Mouse (Mus musculus) brain, embryonic 14.5 days (tissue): ENCODE measurements around the gene Tmcc3. TPM values are rescaled to one million over a fixed set of nuclear protein-coding genes. Genes with fewer than 3 reads are reported as not detected.

Experiments used
- DNase-seq: peaks from one replicate; pipeline ENCODE4 v3.0.0-alpha.2; 2011; ENCODE audit warnings: low read depth
- CTCF ChIP-seq: fragments of 200-500 bp; IDR thresholded peaks from 2 replicates; pipeline ENCODE4 v1.5.1; 2012; ENCODE audit warnings: inconsistent platforms, mild to moderate bottlenecking, moderate library complexity, borderline replicate concordance; ENCODE audit not compliant: insufficient read depth, insufficient read length; ENCODE audit errors: extremely low read depth
- POLR2A ChIP-seq: fragments of 200-500 bp; IDR thresholded peaks from 2 replicates; pipeline ENCODE4 v1.6.1; 2012; ENCODE audit warnings: mild to moderate bottlenecking, inconsistent platforms, borderline replicate concordance; ENCODE audit not compliant: poor library complexity, insufficient read depth, insufficient read length, severe bottlenecking; ENCODE audit errors: extremely low read depth
- polyA plus RNA-seq: library from polyadenylated mRNA; depleted of rRNA; stranded (reverse); fragments of >200 nt; gene quantifications from 2 replicates; pipeline ENCODE4 v1.2.3, GENCODE M21; 2012

Gene Tmcc3
- polyA plus RNA-seq, 1 experiment = 7.2 TPM

DNA sequence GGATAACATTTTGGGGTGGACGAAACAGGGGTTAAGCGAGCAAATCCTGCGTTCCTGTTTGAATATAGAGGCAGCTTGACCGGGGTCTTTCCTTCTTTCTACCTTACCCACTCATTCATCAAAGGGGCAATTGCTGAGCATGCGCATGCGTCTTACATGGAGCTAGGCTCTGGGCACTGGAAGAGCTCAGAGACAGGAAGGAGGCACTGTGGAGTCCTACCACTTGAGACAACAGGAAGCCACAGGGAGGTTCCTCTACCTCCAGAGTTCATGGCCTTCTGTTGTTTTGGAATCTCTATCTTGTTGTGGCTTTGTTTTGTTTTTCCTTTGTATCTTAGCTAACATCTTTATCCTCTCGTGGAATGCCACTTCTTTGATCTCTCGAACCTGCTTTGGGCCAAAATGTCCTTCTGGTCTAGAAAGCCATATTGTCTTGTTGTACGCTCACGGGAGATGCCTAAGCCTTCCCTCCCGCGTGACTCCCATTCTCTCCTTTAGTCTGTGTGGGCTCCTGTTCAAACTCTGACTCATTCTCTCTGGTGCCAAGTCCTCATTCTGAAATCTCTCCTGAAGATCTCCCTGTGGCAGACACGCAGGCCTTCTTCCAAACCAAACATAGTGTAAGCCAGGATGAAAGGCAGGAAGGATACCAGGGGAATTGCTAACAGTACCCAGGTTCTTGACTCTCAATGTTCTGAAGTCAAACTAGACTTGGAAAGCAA lies 168.8 kb downstream of the Tmcc3 start:
- DNase-seq = peak; percentile 62
- TF ChIP-seq CTCF = no peak

DNA sequence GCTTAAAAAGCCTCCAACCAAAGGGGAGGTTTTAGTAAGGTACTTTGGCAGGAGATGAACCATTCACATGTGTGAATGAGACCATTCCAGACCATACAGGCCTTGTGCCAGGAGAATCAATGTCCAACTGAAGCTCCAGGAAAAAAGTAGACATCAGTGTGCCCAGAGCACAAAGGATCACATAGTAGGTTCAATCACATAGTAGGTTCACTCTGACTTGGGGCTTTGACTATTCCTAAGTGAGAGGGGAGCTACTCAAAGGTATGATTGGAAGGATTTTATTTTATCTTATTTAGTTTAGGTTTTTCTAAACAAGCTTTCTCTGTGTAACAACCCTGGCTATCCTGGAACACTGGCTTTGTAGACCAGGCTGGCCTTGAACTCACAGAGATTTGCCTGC lies 169.9 kb downstream of the Tmcc3 start:
- TF ChIP-seq CTCF (no peak), POLR2A (no peak)
- no peak for DNase-seq

GRCm38 (mm10) chr10:94486179-94486578 lies 174.4 kb downstream of the Tmcc3 start:
- no peak for DNase-seq
- no peak for TF ChIP-seq POLR2A
- TF ChIP-seq CTCF = no peak

DNA sequence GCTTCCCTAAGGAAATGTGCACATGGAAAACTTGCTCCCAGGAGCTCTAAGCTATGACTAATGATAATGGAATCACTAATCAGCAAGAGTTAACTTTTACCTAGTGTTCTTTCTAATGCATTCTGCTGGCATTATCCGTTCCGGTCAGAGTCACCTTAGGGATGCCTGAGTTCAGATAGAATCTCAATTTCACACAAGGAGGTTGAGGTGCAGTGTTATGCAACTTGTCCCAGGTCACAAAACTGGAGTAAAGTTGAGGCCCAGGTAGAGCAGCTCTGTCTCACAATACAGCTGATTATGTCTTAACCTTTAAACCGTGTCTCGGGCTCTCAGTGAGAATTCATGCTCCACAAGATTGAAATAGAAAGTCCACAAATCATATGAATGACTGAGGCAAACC lies 177.8 kb downstream of the Tmcc3 start:
- no peak for TF ChIP-seq POLR2A
- no peak for TF ChIP-seq CTCF

DNA sequence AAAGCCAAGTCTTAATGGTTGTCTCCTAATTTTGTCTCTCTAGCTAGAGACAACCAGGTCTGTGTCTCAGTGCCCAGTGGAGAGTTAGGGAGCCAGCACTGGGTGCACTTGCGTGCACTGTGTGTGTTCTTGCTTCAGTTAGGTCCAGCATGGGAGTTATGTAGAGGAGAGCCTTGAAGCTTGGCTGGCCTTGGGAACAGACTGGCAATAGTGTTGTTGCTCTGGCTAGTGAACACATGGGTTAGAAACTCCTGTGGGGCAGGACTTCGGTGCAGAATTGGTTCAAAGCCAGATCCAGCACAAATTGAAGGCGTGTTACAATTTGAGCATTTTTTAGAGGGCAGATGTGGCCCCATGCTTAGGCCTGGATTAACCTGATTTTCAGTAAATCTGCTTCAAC lies 179.3 kb downstream of the Tmcc3 start:
- DNase-seq = no peak

More for the DNA sequence above, 177.8 kb downstream of the Tmcc3 start:
- no peak for DNase-seq

GRCm38 (mm10) chr10:94494403-94494846 lies 182.7 kb downstream of the Tmcc3 start:
- DNase-seq = peak; percentile 94
- TF ChIP-seq POLR2A = no peak
- TF ChIP-seq CTCF = no peak

More for the DNA sequence above, 179.3 kb downstream of the Tmcc3 start:
- no peak for TF ChIP-seq POLR2A
- no peak for TF ChIP-seq CTCF

DNA sequence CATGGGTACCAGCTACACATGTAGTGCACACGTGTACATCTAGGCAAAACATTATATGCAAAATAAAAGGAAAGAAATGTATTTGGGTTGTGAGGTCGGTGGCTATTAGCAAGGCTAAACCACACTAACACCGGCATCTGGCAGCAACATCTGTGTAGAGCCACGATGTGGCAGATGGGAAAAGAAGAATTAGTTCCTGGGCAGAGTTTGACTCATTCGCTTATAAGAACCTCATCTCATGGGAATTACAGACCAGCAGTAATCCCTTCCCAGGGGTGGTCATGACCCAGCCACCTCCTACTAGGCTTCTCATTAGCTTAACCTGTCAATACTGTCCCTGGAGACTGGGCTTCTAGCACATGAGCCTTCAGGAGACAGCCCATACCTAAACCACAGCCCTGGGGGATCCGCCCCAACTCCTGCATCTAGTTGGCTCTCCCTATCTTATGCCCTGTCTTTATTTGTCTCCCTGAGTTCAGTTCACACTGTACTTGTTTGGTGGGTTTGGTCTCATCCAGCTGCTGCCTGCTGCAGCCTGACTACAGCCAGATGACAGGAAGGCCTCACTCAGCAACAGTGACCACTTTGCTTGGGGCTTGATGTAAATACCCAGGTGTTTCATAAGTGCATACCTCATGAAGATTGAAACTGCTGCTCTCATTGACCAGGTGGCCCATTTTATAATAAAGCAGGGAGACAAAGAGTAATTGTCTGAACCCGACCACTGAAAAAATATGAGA lies 183.9 kb downstream of the Tmcc3 start:
- no peak for TF ChIP-seq POLR2A
- no peak for TF ChIP-seq CTCF

GRCm38 (mm10) chr10:94496826-94497440 lies 185.2 kb downstream of the Tmcc3 start:
- peak; percentile 66 for DNase-seq
- TF ChIP-seq POLR2A (no peak), CTCF (no peak)

More for the DNA sequence above, 183.9 kb downstream of the Tmcc3 start:
- no peak for DNase-seq

DNA sequence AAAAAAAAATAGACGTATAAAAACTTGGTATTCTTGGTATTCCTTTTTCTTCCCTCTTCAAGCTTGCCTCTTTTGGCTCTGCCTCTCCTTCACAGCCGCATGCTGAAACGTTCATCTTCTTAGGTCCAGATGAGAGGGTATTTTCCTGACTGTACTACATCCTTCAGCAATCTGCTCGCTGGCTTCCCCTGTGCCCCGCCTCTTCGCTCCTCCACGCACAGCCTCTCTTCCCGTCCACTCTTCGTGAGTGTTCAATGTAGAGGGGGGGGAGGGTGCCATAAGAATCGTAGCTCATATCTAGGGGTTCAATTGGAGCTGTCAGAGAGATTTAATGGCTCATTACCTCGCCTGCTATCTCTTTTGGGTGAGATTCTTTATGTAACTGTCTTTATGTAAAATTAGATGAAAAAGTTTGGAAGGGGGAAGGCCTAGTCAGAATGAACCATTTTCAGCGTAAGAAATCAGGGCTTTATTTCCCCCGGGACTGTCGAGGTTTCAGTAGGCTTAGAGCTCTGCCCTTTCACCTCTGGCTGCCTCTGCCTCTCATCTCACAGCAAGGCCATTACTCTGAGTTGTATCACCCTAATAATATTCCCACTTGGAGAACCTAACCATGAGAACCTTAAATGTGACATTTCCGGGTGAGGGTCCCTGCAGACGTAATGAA lies 188.6 kb downstream of the Tmcc3 start:
- TF ChIP-seq CTCF (no peak), POLR2A (no peak)
- peak; percentile 40 for DNase-seq

DNA sequence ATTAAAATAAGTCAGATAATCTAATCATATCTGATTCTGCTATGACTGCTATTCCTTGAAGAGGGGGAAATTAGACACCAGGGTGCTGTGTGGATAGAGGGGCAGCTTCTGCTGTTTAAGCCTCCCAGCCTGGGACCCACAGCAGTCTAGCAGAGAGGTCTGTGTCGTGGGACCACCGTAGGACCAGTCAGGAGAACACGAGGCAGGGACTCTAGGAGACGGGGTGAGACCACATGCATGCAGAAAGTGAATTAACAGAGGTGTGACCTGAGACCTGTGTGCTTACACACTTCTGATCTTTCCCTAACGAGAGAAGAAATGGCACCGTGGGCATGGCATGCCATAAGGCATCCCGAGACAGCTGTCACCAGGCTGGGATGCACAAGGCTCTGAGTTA lies 189.1 kb downstream of the Tmcc3 start:
- TF ChIP-seq CTCF (no peak), POLR2A (no peak)

DNA sequence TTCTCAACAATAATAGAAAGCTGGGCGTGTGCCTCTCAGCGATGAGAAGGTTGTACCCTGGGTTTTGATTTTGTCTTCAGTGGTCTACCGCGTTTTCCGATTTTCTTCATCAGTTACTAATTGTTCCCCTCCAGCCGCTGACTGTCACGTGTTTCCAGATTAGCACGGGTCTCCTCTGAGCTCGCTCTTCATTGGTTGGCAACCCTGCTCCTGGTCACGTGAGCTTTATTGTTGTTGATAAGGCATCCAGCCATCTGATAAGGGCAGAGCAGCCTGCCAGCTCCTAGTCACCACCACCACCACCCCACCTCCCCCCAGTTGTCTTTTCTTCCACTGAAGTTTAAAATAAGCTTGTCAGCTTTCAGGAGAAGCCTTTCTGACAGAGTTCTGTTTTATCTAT lies 190.0 kb downstream of the Tmcc3 start:
- TF ChIP-seq CTCF = no peak
- TF ChIP-seq POLR2A = no peak
- DNase-seq = no peak

More for the DNA sequence above, 189.1 kb downstream of the Tmcc3 start:
- DNase-seq = no peak
